Mouse (Mus musculus): ENCODE results near the gene Gm10912. TPM values are rescaled to one million over a fixed set of nuclear protein-coding genes. Genes with fewer than 3 reads are reported as not detected.

The Gm10912 gene
- not detected for total RNA-seq (2023)

DNA sequence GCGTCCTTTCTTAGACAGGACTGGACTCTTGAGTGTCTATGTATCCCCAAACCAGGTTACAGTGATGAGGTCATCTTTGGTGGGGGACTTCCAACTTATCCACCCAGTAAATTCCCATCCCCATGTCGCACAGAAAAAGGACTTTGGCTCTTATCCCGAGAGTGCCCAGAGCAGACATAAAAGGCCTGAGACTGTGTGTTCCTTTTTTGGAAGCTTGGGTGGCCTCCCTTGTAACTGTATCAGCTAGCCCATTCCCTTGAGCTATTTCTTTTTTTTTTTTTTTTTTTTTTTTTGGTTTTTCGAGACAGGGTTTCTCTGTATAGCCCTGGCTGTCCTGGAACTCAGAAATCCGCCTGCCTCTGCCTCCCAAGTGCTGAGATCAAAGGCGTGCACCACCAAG is at the start of gene Gm10912:
Gene Gm10912, plus strand, starts transcription at position 301 of the 400 bp plus-strand sequence.

DNA sequence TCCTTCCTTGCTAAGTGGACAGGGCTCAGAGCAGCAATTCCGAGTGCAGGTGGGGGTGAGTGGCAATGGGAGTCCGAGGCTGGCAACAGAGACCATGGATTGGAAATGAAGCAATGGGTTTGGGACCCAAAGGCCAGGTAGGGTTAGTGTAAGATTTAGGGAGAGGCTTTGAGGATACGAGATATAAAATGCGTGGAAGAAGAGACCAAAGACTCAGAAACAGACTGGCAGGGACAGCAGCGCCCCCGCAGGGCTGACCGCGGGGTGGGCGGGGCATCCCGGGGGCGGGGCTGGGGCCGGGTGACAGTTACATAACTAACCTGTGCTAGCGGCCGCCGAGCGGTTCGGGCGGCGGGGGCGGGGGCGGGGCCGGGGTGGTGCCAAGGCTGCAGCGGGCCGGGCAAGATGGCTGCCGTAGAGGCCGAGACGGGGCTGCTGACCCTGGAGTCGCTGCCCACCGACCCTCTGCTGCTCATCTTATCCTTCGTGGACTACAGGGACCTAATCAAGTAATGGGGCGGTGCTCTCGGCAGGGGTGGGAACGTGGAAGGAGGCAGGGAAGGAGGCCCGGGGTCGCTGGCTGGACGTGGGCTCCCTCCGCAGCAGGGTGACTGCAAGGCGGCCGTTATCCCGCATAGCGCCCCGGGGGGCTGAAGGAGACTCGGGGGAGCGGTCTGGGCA is 38.0 kb upstream of the Gm10912 start, which contains the start of gene Fbxo3:
Gene Fbxo3, plus strand, starts transcription at position 264 of the 681 bp plus-strand sequence.

DNA sequence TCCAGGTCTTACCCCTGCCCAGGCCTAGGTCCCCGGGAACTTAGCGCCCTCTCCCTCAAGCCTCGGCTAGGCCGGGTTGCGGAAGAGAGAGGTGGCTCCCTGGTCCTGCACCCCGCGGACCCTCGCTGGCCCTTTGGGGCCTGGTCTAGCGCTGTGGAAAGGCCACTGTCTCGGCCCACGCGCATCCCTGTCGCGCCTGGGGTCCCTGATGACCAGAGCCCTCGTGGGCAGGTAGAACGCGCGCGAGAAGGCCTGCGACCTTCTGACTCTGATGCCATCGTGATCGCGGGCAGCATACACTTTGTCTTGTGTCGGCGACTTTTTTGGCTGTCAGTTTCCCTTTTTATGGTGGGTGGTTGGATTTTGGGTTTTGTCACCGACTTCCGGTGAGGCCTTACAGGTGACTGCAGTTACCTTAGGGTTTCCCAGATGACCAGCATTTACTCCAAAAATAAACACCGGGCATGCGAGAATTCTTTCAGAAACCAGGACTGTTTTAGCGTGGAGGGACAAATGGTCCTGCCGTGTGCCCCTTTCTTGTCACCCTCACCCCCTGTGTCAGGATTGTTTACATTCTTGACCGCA is 37.4 kb upstream of the Gm10912 start, which contains the start of gene 4931422A03Rik:
Gene 4931422A03Rik, minus strand, starts transcription at position 223 of the 585 bp plus-strand sequence.

DNA sequence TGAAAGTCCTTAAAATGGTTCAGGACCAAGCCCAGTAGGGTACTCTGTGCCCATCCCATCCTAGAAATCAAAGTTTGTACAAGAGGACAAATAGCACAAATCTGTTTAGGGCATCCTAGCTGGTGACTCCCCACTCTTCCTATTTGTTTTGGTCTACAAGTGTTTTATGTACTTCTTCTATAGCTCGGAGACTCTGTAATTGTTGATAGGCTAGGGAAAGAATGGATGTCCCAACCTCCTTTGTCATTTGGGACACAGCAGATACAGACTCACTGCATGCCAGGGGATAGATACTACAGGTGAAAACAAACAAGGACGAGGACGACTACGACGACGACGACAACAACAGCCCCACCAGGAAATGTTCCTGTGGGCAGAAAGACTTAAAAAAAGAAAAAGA is 2.8 kb downstream of the Gm10912 start, which contains the start of gene Gm10799:
Gene Gm10799, minus strand, starts transcription at position 101 of the 400 bp plus-strand sequence.

DNA sequence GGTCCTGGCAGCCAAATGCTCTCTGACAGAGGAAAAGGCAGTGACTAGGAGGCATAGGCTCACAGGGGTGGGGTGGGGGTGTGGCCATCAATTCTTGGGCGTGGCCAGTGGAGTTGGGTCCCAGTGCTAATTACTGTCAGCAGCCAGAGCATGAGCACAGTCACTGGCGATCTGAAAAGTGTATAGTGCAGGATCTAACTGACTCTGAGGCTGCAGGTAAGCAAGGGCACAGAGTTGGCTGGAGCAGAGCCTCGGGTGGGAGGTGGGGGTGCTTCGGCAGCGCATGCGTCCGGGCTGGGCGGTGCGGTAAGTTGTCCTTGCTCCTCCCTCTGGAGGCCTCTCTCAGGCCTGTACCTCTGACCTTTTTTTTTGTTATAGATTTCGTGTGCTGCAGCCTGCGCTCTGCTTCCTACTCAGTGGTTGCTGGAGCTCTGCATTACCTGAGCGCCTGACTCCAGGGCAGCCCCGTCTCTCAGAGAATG is 4.1 kb downstream of the Gm10912 start, which contains the start of gene Cd59b:
Gene Cd59b, plus strand, starts transcription at position 146 of the 482 bp plus-strand sequence.

DNA sequence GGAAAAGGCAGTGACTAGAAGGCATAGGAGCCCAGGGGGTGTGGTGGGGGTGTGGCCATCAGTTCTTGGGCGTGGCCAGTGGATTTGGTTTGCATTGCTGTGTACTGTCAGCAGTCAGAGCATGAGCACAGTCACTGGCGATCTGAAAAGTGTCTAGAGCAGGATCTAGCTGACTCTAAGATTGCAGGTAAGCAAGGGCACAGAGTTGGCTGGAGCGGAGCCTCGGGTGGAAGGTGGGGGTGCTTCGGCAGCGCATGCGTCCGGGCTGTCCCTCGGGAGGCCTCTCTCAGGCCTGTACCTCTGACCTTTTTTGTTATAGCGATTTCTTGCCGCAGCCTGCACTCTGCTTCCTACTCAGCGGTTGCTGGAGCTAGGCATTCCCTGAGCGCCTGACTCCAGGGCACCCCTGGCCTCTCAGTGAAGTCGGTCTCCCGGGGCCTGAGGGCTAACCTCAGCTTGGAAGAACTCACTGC is 30.2 kb downstream of the Gm10912 start, which contains the start of gene Cd59a:
Gene Cd59a, plus strand, starts transcription at position 61 of the 473 bp plus-strand sequence.

Other genes starting within 250 kb of the Gm10912 start
- gene Lmo2, start 107.8 kb upstream of the Gm10912 start, total RNA-seq (2023): 10 to 100 TPM; 60.8 to 66.9 TPM
- gene Fbxo3, start 38.1 kb upstream of the Gm10912 start, total RNA-seq (2023): 10 to 100 TPM; 26.5 to 26.7 TPM
- not detected for gene 4931422A03Rik, start 37.5 kb upstream of the Gm10912 start, total RNA-seq (2023)
- not detected for gene Gm10799, start 2.7 kb downstream of the Gm10912 start, total RNA-seq (2023)
- not detected for gene Cd59b, start 4.0 kb downstream of the Gm10912 start, total RNA-seq (2023)
- gene Cd59a, start 30.0 kb downstream of the Gm10912 start, total RNA-seq (2023): under 1 TPM; 0.43 to 0.86 TPM
- not detected for gene A930018P22Rik, start 56.9 kb downstream of the Gm10912 start, total RNA-seq (2023)

Measured in monocyte, adult 59 days (primary cell).